Mouse (Mus musculus) liver, embryonic 14.5 days (tissue): ENCODE data around the gene Cct7.

Source experiments
- CTCF ChIP-seq: IDR thresholded peaks from 2 replicates; pipeline ENCODE4 v1.5.1; 2016; ENCODE audit warnings: antibody characterized with exemption, low read depth, control low read depth
- EP300 ChIP-seq: IDR thresholded peaks from 2 replicates; pipeline ENCODE4 v1.6.1; 2016; ENCODE audit warnings: antibody characterized with exemption, low read depth

DNA sequence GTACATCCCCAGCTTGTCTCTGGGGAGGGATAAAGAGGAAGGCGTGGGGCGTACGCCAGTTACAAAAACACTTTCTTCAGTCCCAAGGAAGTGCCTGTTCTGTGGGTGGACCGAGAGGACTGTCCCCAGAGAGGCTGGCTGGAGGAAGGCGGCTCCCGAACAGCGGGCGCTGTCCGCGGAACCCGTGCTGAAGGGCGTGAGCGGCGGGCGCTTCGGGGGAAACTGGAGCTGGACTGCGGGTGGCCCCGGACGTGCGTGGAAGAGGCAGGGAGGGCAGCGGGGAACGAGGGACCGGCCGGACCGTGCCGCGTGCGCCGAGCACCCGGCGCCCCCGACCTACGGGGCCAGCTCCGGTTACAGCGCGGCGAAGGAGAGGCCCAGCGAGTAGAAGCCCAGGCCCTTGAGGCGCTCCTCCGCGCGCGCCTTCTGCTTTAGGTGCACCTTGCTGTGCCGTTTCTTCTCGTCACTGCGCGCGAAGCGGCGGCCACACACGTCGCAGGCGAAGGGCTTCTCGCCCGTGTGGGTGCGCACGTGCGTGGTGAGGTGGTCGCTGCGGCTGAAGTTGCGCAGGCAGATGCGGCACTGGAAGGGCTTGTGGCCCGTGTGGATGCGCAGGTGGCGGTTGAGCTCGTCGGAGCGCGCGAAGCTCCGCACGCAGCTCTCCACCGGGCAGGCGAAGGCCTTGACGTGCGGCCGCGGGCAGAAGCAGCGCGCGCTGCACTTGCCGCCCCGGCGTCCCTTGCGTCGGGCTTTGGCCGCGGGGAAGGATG is 60.2 kb downstream of the Cct7 start:
- TF ChIP-seq CTCF (no peak), EP300 (no peak)
